Mouse (Mus musculus) mouse trophoblast stem cell (cell line): ENCODE data around the gene Enthd1.

Source experiments
- in situ Hi-C, 2 experiments: fragments of 300-500 bp; cut with MseI, MboI; formaldehyde crosslinking; loops; 2 replicates in 1 of 2; 3 replicates in 1 of 2; pipeline ENCODE4 v1.15.1; 2025

The Enthd1 gene

DNA sequence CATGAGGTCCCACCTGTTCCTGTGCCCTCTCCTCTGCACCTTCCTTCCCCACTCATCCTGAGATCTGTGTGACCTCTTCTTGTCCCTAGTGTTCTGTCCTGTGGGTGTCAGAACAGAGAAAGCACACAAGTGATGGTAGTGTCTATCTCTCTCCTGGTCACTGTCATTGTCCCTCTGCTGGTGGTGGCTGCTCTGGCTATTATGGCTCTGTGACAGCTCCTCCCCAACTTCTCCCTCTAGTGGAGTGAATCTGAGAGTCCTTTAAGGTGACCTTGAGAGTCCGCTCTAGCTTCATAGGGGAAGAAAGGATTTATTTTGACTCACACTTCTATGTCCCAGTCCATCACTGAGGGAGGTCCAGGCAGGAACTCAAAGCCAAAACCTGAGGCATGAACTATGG, 79.4 kb downstream of the Enthd1 start:
- in situ Hi-C loops = no loop called here

DNA sequence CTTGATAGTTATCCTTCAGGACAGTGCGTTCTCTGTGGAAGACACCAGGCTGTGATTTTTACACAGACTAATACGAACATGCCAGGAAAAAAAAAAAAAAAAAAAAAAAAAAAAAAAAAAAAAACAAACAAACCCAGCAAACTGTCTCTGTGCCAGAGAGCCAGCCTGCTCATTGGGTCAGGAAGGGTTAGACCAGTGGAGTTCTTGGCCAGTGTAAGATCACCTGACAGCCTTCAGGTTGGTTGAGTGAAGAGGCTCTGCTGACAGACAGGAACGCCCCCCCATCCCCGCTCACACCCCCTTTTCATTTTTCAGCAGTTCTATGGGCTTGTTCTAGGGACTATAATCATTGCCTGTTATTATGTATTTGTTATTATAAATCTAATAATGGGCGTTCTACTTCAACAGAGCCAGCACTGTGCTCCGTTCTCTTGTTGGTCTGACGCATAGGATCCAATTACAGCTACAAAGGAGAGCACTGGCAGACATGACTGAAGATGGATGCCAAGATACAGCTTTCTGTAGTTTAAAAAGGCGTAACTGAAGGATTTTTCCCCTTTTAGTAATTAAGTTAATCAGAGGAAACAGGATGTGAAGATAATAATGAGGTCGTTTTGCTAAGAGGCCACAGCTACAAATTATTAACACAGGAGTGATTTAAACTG, 81.8 kb downstream of the Enthd1 start:
- in situ Hi-C loops = no loop called here

DNA sequence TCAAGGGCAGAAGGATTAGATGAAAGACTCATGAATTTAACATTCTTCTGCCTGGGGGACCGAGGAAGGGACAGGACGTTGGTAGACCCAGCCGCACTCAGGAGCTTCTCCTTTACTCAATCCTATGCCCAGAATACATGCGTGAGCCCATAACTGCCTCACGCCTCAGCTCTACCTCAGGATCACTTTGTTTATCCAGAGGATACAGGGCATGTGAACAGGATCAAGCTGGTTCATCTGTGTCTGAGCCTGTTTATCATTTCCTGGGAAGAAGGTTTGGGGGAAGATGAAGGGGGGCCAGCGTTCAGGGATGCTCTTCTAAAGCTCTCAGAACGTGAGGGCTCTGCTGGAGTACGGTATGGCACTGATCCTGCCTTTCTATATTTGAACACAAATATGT, 82.6 kb downstream of the Enthd1 start:
- in situ Hi-C loops = no loop called here

DNA sequence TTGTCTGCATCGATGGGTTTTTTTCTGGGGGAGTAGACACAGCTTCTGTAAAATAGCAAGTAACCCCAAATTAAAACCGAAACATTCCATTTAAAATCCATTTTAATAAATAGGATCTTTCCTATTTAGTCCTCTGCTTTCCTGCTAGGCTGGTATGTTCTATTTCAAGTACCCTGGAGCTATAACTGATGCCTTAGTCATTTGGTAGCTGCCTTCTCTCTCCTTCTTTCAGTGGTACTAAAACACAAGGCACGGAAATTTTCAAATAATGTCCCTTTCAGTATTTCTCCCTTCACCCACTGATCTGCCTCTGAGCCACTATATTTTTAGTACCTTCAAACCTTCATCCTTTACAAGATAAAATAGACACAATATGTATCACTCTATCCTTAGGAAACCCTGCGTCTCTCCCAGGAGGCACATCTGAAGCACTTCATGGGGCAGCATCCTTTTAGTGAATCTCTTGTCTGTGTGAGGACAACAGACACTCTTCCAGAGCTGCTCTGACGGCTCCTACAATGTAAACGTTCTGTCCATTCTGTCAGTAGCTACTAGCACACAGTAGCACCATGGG, 90.4 kb downstream of the Enthd1 start:
- in situ Hi-C loops = no loop called here

DNA sequence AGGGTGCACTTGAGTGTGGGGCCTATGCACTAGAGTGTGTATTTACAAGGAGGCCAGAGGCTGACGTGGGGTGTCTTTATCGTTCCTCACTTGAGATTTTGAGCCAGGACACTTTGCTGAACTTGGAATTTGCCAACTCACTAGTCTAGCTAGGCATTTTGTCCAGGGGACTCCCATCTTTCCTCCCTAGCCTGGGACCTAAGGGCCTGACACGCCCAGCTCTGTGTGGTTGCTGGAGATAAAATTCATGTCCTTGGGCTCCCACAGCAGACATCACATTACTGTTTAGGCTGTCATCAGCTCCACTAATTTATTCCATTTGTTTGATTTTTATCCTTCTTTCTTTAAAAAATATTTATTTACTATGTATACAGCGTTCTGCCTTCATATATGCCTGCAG, 97.1 kb downstream of the Enthd1 start:
- in situ Hi-C loops = no loop called here

DNA sequence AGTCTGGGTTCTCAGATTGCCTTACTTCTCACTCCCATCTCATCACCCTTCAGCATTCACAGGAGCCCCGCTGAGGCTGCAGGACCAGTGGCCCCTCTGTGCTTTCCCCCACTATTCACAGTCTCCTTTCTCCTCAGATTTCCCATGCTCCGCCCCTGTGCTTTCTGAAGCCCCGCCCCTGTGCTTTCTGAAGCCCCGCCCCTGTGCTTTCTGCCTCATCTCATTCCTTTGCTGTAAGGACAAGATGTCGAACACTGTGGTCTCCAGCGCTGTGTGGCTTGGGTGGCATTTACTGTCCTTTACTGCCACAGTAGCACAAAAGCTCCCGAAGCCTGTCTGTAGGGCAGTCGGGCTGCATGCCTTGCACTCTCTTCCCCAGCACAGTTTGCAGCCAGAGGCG, 102.8 kb downstream of the Enthd1 start:
- in situ Hi-C loops = no loop called here

DNA sequence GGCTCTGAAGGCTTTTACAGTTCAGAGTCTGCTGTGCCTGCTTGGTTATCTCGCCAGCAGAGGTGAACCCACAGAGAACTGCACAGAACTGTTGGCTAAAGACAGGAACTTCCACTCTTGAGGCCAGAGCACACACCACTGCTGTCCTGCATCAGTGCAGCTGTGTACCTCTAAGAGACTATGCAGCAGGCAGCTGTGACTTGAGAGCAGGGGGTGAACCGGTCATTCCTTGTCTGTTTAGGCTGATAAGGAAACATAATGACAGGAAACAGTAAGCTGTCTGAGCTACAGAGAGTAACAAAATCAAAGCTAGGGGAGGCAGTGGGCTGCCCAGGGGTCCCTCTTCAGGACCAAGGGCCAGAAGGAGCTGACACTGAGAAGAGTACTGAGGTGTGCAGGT, 103.5 kb downstream of the Enthd1 start:
- in situ Hi-C loops = no loop called here

DNA sequence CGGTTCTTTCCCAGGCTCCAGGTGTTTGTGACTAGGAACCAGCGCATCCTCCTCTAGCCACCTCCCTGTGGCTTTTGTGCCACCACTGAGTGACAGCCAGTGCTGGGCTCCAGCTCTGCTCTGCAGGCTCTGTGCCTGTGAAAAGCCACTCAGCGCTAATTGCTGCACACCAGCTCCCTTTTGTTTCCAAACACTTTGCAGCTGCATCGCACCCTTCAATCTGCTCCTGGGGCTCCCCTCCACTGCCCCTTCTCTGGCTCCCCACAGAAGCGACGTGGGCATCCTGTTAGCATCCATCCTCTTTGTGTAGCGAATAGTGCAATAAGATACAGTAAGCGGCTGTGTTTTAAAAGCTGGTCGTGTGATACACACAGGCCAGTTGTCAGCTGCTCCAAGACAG, 104.9 kb downstream of the Enthd1 start:
- in situ Hi-C loops = no loop called here

DNA sequence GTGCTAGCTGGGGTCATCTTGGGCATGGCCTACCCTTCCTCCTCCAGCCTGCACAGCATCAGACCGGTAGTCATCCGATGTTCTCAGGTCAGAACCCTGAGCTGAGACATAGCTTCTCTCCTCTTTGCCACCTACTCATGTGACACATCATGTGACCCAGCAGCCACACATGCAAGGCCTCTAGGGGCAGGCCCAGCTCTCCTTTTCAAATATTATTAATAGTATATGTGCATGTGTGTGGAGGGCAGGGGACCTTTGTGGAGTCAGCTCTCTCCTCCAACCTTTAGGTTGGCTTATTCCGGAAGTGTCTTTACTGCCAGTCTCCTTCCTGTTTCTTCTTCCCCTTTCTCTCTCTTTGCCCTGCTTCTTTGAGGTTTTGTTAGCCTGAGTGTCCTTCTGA, 107.0 kb downstream of the Enthd1 start:
- in situ Hi-C loops = no loop called here

DNA sequence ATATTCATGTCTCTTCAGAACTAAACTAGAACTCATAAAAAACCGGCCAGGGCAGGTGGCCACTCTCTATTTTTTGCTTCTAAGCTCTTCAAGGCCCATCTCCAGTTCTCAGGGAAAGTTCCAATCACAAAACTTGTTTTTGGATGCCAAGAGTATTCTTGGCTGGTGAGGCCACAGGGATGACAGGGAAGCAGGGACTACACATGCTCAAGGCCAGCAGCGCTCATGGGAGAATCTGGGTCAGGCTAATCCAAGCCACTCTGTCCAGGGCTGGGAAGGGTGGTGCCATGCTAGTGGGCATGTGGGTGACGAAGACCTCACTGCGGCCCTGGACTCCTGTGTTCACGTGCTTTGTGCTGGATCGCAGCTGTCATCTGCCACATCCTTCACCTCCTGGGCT, 110.5 kb downstream of the Enthd1 start:
- in situ Hi-C loops = no loop called here

DNA sequence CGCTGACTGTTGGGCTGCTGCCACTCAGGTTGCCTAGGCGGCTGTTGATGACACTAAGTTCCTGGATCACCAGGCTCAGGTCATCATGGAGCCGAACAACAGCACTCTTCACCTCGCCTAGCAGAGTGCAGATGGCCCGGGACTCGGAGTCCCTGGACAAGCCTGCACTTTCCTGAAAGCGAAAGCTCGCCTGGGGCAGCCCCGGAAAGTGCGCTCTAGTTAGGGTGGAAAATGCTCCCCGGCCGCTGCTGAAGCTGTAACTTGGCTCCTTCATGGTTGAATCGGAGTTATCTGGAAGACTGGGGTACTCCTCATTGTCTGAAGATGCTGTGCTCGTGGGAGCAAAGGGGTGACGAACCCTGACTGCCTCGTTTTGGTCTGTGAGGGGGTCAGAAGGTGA, 112.5 kb downstream of the Enthd1 start:
- in situ Hi-C loops = no loop called here

DNA sequence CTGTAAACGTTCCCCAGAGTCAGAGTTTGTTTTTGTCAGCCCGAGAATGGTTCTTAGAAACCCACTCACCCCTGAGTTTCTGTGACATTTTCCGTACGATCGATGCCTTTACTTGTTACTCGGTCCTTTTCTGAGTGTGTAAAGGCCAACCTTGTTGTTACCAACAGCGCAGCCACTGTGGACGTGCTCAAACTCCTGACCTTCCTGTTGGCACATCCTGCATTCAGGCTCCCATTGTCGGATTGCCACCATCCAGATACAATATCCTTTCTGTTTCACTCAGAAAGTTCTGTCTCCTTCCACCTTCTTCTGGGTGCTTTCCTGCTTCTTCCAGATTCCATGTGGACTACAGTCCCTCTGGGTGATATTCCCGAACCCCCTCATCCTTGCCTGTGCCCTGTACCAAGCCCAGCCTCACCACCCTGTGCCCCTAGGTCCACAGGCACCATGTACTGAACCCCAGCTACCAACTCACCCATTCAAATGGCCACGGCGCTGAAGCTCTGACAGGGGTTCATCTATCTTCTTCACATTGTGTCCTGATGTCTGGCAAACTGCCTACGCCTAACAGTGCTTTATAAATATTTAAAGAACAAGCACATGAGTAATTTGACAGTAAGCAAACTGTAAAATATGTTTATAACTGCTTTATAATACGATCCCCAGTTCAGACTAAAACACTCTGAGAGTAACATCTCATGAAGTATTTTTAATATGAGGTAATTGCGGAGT, 118.8 kb downstream of the Enthd1 start:
- in situ Hi-C loops = no loop called here

DNA sequence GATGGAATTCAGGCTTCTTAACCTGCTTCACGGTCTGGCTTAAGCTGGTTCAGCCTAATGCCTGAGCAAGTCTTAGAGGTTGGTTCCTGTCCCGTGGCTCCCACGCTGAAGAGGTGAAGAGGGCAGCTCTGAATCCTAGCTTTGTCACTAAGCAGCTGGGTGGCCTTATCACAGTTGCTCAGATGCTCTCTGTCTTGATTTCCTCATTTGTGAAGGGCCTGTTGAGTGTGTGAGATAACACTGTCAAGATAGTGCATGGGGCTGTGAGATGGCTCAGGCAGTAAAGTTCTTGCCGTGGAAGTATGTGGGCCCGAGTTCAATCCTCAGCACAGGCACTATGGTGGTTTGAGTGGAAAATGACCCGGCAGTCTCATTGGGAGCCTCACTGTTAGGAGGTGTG, 124.8 kb downstream of the Enthd1 start:
- in situ Hi-C loops = no loop called here

DNA sequence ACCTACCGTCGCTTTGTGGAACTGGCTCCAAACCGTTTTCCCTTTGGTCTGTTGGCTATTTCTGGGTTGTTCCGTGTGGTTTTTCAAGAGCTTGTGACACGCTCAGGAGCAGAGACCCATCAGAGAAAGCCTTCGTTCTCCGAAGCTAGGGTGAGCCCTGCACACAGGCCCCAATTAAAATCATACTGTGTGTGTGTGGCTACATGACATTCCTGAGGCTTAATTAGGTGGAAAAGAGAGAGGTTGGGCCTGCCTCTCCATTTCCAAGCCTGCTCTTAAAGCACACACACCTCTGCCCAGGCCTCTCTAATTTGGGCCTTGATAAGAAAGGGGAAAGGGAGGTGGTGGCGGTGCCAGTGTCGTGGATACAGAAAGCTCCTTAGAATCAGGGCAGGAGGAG, 126.5 kb downstream of the Enthd1 start:
- in situ Hi-C loops = no loop called here

DNA sequence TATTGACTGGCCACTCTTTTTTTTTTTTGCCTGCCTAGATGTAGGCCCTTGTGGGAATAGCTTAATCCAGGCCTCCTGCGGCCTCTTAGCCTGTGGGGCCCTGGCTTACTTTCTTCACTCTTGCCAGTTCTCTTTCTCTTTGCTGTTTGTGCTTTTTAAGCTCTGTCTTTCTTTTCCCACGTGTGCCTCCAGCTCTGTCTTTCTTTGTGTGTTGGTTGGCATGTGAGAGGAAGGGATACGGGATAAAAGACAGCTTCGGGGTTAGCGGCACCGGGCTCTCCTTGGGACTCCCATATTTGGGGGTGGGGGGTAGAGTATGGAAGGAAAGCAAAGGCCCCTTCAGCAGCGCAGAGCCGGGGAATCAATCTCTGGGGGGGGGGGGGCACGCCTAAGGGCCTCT, 127.0 kb downstream of the Enthd1 start:
- in situ Hi-C loops = no loop called here

DNA sequence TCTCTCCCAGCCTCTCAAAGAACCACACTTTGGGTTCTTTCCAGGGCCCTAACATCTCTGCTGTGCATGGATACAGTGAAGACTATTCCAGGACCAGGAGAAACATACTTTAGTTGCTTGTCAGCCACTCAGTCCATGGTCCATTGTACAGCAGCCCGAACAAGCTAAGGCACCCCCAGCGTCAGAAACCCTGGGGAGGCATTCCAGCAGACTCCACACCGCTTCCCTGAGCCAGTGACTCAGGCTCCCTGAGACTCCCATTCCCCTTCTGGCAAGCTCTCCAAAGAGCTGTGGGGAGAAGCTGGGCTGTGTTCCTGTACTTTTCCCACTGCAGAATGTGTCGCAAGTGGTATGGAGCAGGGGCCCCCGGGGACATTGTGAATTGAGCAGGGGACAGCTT, 128.0 kb downstream of the Enthd1 start:
- in situ Hi-C loops = no loop called here

DNA sequence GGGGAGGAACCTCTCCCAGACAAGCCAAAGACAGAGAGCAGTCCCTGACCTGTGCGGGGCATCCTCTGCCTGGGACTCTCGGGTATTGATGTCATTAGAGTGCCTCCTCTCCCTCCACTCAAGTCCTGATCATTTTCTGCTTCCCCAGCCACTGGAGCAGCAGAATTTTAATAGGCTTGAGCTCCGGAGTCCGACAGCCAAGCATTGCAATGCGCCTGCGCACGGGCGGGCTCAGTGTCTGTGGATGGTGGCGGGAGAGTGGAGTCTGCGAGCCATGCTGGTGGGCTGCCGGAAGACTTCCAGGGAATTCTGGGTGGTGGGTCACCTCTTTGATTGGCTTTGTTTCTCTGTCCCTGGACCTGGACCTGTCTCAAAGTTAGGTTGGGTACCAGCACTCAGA, 134.6 kb downstream of the Enthd1 start:
- in situ Hi-C loops = no loop called here

DNA sequence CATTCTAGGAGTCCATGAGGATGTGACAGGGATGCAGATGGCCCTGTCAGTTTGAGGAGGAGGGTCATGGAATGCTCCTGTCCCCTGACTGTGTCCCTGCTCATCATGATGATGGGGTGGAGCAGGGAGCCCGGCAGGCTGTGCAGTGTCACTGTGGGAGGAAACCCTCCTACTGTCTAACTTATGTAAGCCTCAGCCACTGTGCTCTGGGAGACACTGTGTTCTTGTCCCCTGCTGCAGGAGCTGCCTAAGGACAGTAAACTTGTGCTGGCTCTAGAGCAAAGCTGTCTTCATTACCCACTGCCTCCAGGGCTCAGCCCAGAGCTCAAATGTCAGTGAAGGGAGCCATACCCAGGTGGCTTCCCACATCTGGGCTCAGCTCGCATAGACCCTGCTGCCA, 146.8 kb downstream of the Enthd1 start:
- in situ Hi-C loops = no loop called here

DNA sequence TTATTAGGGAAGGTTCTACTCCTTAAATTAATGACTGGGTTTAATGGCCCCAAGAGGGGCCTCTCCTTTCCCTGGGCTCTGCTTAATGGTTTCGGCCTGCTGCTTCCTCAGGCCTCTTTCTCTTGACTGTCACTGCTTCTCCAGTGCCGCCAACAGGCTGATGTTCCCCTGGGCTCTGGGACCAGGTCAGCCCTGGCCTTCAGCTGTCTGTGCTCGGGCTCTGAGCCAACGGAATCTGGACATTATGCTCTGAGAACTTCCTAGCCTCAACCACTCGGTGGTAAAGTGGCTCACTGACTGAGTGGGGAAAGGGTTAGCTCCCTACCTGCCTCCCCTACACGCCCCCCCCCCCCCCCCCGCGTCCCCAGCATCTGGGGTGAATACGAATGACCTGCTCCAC, 147.9 kb downstream of the Enthd1 start:
- in situ Hi-C loops = no loop called here

DNA sequence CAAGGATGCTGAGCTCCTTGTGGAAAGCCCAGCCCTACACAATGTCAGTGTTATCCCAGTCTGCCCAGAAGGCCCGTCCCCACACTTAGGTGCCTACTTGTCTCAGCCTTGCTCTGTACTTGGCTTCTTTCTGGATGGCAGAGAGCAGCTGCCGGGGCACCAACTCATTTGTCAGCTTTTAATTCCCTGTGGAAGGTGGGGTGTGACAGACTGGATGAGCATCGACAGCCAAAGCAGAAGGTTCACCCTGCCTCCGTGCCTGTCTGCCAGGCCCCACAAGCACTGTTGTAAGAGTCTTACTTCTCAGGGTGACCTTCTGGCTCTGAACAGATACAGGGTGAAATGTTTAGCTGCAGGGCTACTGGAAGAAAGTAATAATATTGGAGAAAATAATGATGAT, 149.8 kb downstream of the Enthd1 start:
- in situ Hi-C loops = no loop called here

DNA sequence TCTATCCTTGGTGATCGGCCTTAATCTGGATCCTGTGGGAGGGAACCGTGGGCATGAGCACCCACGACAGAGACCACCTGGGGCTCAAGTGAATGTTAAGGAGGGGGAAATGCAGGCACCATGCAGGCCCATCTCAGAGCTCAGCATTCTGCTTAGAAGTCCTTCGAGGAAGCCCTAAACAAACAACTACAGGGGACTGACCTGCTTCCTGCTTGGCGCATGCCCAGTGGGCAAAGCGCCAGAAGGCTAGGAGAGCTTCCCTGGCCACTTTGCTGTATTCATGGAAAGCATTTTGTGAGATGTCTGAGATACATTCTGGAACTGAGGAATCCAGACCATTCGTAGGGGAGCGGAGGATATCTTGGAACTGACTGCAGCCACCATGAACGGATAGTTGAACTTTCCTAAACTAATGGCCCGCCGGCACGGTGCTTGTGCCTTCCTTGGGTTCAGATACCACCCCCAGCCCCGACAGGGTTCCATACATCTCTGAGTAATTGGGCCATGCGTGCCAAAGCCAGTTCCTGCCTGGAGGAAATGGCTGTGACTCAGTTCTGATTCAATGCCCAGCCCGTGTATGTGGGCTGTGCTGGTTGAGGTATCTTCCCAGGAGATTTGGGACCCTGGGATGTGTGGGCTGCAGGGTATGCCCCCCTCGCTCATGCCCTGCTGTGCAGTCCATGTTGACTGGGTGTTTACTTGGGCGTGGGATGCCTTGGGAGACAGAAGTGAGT, 150.8 kb downstream of the Enthd1 start:
- in situ Hi-C loops = no loop called here

DNA sequence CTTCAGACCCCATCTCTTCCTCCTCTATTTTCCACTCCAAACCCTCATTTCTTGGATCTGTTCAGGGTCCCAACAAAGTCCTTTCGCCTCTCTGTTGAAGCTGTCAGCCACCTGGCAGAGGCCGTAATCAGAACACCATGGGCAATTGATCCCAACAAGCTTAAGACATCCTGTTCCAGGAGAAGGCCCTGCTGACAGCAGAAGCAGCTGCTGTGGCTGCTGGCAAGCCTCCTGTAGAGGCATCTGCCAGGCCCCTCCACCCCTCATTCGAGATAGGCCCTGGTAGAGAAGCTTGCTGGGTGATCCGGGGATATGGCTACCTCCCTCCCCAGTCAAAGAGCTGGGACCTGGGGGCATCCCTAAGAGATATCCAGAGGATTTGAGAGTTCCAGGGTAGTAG, 151.9 kb downstream of the Enthd1 start:
- in situ Hi-C loops = no loop called here

DNA sequence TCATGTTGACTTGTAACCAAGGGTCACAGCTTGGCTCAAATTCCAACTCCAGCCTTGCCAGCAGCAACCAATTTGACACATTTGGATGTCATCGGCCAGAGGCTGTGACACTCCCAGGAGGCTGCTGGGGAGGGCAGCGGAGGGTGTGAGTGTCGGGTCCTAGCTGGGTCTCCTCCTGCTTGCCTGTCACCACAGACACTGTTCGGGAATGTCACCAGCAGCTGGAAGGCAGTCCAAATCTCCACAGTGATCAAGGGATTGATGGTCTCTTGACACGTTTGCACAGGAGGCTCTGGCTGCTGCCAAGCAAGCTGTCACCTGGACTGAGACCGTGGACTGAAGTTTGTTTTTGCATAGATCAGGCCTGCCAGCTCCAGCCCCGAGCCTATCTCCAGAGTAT, 154.3 kb downstream of the Enthd1 start:
- in situ Hi-C loops = no loop called here
